In genomic region chr6:52232984-52233545, GRCm38 (mm10) we compare ENCODE assay signal across 16 mouse cellular contexts. TPM values are rescaled to one million over a fixed set of nuclear protein-coding genes. Genes with fewer than 3 reads are reported as not detected.
DNase-seq lines count a peak whose midpoint lies in the region; ATAC-seq and TF ChIP-seq lines count a peak whose summit lies in the region.
"Had no signal": no experiment of that assay in that cellular context is flagged by ENCODE, and none has a peak within 500 bp of the region (broad histone marks: within the 10 kb centered on the region; RNA-seq: fewer than 3 reads in every experiment).

No protein-coding gene starts in this region.

- no peak overlapping the region for H3K4me3 ChIP-seq in hindbrain, embryonic 11.5 days (ENCODE audit: low read depth, low read length)
- H3K4me3 ChIP-seq in hindbrain, embryonic 13.5 days = no peak overlapping the region
- H3K4me3 ChIP-seq in limb, embryonic 10.5 days = peak overlapping the region; percentile 90
- no peak overlapping the region for H3K4me3 ChIP-seq in layer of hippocampus, adult 2 months
- H3K4me3 ChIP-seq: left cerebral cortex, adult 2 months; liver, embryonic 15.5 days had no signal

- no peak overlapping the region for H3K9ac ChIP-seq in hindbrain, embryonic 11.5 days (ENCODE audit: low read depth, low read length)
- no peak overlapping the region for H3K9ac ChIP-seq in hindbrain, embryonic 13.5 days
- H3K9ac ChIP-seq: embryonic facial prominence, embryonic 13.5 days; heart, embryonic 15.5 days; liver, embryonic 15.5 days had no signal

- no peak for ATAC-seq in hindbrain, embryonic 11.5 days (ENCODE audit: low FRiP score)
- ATAC-seq in hindbrain, embryonic 13.5 days (ENCODE audit: low FRiP score) = no peak
- ATAC-seq in monocyte, adult 5-6 weeks (replicated peaks; ENCODE audit: insufficient number of reproducible peaks, low FRiP score, low TSS enrichment, poor library complexity, severe bottlenecking) = no peak

- TF ChIP-seq CTCF in layer of hippocampus, adult 2 months (conservative IDR thresholded peaks at IDR 0.05) = no peak

- no peak overlapping the region for H3K4me2 ChIP-seq in hindbrain, embryonic 11.5 days (replicated peaks; ENCODE audit: low read depth, low read length)
- no peak overlapping the region for H3K4me2 ChIP-seq in hindbrain, embryonic 13.5 days
- H3K4me2 ChIP-seq: embryonic facial prominence, embryonic 13.5 days; liver, embryonic 15.5 days had no signal

- DNase-seq in hindbrain, embryonic 11.5 days (ENCODE audit: low spot score) = peak; percentile 65
- peak; percentile 41 for DNase-seq in testis, postnatal 10 days (ENCODE audit: low spot score)
- DNase-seq in testis, postnatal 14 days (ENCODE audit: low spot score) = no peak
- DNase-seq in limb, embryonic 10.5 days (ENCODE audit: low spot score) = no peak
- DNase-seq in layer of hippocampus, adult 2 months (ENCODE audit: low spot score in 2 of 2) = no peak
- DNase-seq: cerebellum, adult 8-10 months had no signal

- no peak overlapping the region for H3K27ac ChIP-seq in hindbrain, embryonic 11.5 days (ENCODE audit: low read depth, low read length)
- no peak overlapping the region for H3K27ac ChIP-seq in hindbrain, embryonic 13.5 days
- H3K27ac ChIP-seq in limb, embryonic 10.5 days = peak overlapping the region; percentile 99
- no peak overlapping the region for H3K27ac ChIP-seq in layer of hippocampus, adult 2 months
- H3K27ac ChIP-seq: embryonic facial prominence, embryonic 13.5 days; heart, embryonic 15.5 days; left cerebral cortex, adult 2 months; liver, embryonic 15.5 days had no signal

- peaks cover 94% of the 10 kb centered on the region for H3K27me3 ChIP-seq in hindbrain, embryonic 11.5 days (ENCODE audit: control insufficient read depth, insufficient read depth, low read length)
- H3K27me3 ChIP-seq in hindbrain, embryonic 13.5 days = peaks cover 94% of the 10 kb centered on the region
- peaks cover 55% of the 10 kb centered on the region for H3K27me3 ChIP-seq in limb, embryonic 10.5 days (ENCODE audit: low read depth, poor library complexity, severe bottlenecking)
- H3K27me3 ChIP-seq: CH12.LX had no signal

- H3K9me3 ChIP-seq in hindbrain, embryonic 11.5 days (ENCODE audit: control insufficient read depth, low read length) = no peaks in the 10 kb centered on the region
- H3K9me3 ChIP-seq in hindbrain, embryonic 13.5 days = no peaks in the 10 kb centered on the region
- H3K9me3 ChIP-seq in limb, embryonic 10.5 days (replicated peaks) = no peaks in the 10 kb centered on the region
- H3K9me3 ChIP-seq: embryonic facial prominence, embryonic 13.5 days; heart, embryonic 15.5 days; liver, embryonic 15.5 days had no signal

- H3K4me1 ChIP-seq in hindbrain, embryonic 11.5 days (replicated peaks; ENCODE audit: control insufficient read depth, insufficient read depth, low read length) = 0 out of 2 replicates have a peak, but pooled peaks cover 3% of the 10 kb centered on the region
- no peaks in the 10 kb centered on the region for H3K4me1 ChIP-seq in hindbrain, embryonic 13.5 days (replicated peaks)
- peaks cover 32% of the 10 kb centered on the region for H3K4me1 ChIP-seq in limb, embryonic 10.5 days
- H3K4me1 ChIP-seq: liver, embryonic 15.5 days had no signal

- no peaks in the 10 kb centered on the region for H3K36me3 ChIP-seq in hindbrain, embryonic 11.5 days (ENCODE audit: control insufficient read depth, insufficient read depth, low read length)
- no peaks in the 10 kb centered on the region for H3K36me3 ChIP-seq in hindbrain, embryonic 13.5 days
- H3K36me3 ChIP-seq in limb, embryonic 10.5 days = peaks cover 76% of the 10 kb centered on the region
- H3K36me3 ChIP-seq: embryonic facial prominence, embryonic 13.5 days; heart, embryonic 15.5 days; liver, embryonic 15.5 days had no signal

- WGBS in hindbrain, embryonic 11.5 days = under 1% methylated on average over 23 of the region's 23 CpGs
- WGBS in hindbrain, embryonic 13.5 days = 1% methylated on average over 23 of the region's 23 CpGs
- WGBS in limb, embryonic 10.5 days = under 1% methylated on average over 23 of the region's 23 CpGs

RNA-seq across cellular contexts. Expression of gene Hoxa9, which starts 2.2 kb away (rescaled TPM):
- polyA plus RNA-seq in hindbrain, embryonic 11.5 days (2014; fragmentation: Nextera tagmentation; extraction: Ambion mirVana) = 0.25 and 1.1 TPM in 2 replicates
- 0.72 and 1.3 TPM in 2 replicates for polyA plus RNA-seq in hindbrain, embryonic 13.5 days (2015; fragmentation: Nextera tagmentation; extraction: Ambion mirVana)
- polyA plus RNA-seq in limb, embryonic 10.5 days (2016; fragmentation: Nextera tagmentation; extraction: Ambion mirVana) = 95.7 and 123 TPM in 2 replicates
- total RNA-seq in monocyte, adult 5-6 weeks (2017) = 0.29 TPM in 1 of 3 replicates, not detected in the others
- total RNA-seq in layer of hippocampus, adult 2 months (2021) = not detected
- total RNA-seq: left cerebral cortex, adult 2 months; neutrophil, adult 5-6 weeks had no signal
- polyA plus RNA-seq: embryonic facial prominence, embryonic 13.5 days had no signal

RNA-seq across cellular contexts. Expression of gene Hoxa10, which starts 7.6 kb away (rescaled TPM):
- not detected in 2 replicates for polyA plus RNA-seq in hindbrain, embryonic 11.5 days (2014; fragmentation: Nextera tagmentation; extraction: Ambion mirVana)
- polyA plus RNA-seq in hindbrain, embryonic 13.5 days (2015; fragmentation: Nextera tagmentation; extraction: Ambion mirVana) = 0.22 TPM in 1 of 2 replicates, not detected in the other
- polyA plus RNA-seq in limb, embryonic 10.5 days (2016; fragmentation: Nextera tagmentation; extraction: Ambion mirVana) = 175 and 195 TPM in 2 replicates
- 2.5 TPM in 1 of 3 replicates, not detected in the others for total RNA-seq in monocyte, adult 5-6 weeks (2017)
- total RNA-seq in layer of hippocampus, adult 2 months (2021) = not detected
- total RNA-seq: left cerebral cortex, adult 2 months; megakaryocyte-erythroid progenitor cell, adult 5-6 weeks; neutrophil, adult 5-6 weeks had no signal

RNA-seq across cellular contexts. Expression of gene Hoxa7, which starts 11.4 kb away (rescaled TPM):
- 0.34 and 1.9 TPM in 2 replicates for polyA plus RNA-seq in hindbrain, embryonic 11.5 days (2014; fragmentation: Nextera tagmentation; extraction: Ambion mirVana)
- polyA plus RNA-seq in hindbrain, embryonic 13.5 days (2015; fragmentation: Nextera tagmentation; extraction: Ambion mirVana) = 7.4 and 14.9 TPM in 2 replicates
- polyA plus RNA-seq in limb, embryonic 10.5 days (2016; fragmentation: Nextera tagmentation; extraction: Ambion mirVana) = 24.7 and 24.8 TPM in 2 replicates
- total RNA-seq in monocyte, adult 5-6 weeks (2017) = not detected in 3 replicates
- not detected for total RNA-seq in layer of hippocampus, adult 2 months (2021)
- total RNA-seq: left cerebral cortex, adult 2 months; neutrophil, adult 5-6 weeks had no signal
- polyA plus RNA-seq: embryonic facial prominence, embryonic 13.5 days had no signal

RNA-seq across cellular contexts. Expression of gene Hoxa11, which starts 12.5 kb away (rescaled TPM):
- not detected in 2 replicates for polyA plus RNA-seq in hindbrain, embryonic 11.5 days (2014; fragmentation: Nextera tagmentation; extraction: Ambion mirVana)
- polyA plus RNA-seq in hindbrain, embryonic 13.5 days (2015; fragmentation: Nextera tagmentation; extraction: Ambion mirVana) = not detected in 2 replicates
- 71.6 and 74.9 TPM in 2 replicates for polyA plus RNA-seq in limb, embryonic 10.5 days (2016; fragmentation: Nextera tagmentation; extraction: Ambion mirVana)
- total RNA-seq in monocyte, adult 5-6 weeks (2017) = not detected in 3 replicates
- not detected for total RNA-seq in layer of hippocampus, adult 2 months (2021)
- total RNA-seq: CH12.LX; left cerebral cortex, adult 2 months; megakaryocyte-erythroid progenitor cell, adult 5-6 weeks; neutrophil, adult 5-6 weeks had no signal
- polyA plus RNA-seq: embryonic facial prominence, embryonic 13.5 days; heart, embryonic 15.5 days; liver, embryonic 15.5 days; stomach, embryonic 16.5 days had no signal

RNA-seq across cellular contexts. Expression of gene Gm28308, which starts 19.9 kb away (rescaled TPM):
- polyA plus RNA-seq in hindbrain, embryonic 11.5 days (2014; fragmentation: Nextera tagmentation; extraction: Ambion mirVana) = not detected in 2 replicates
- polyA plus RNA-seq in hindbrain, embryonic 13.5 days (2015; fragmentation: Nextera tagmentation; extraction: Ambion mirVana) = not detected in 2 replicates
- polyA plus RNA-seq in limb, embryonic 10.5 days (2016; fragmentation: Nextera tagmentation; extraction: Ambion mirVana) = 0.79 and 1.2 TPM in 2 replicates
- total RNA-seq in monocyte, adult 5-6 weeks (2017) = 5.6 TPM in 1 of 3 replicates, not detected in the others
- not detected for total RNA-seq in layer of hippocampus, adult 2 months (2021)
- total RNA-seq: CH12.LX; left cerebral cortex, adult 2 months; megakaryocyte-erythroid progenitor cell, adult 5-6 weeks; neutrophil, adult 5-6 weeks had no signal
- polyA plus RNA-seq: embryonic facial prominence, embryonic 13.5 days; heart, embryonic 15.5 days; liver, embryonic 15.5 days; stomach, embryonic 16.5 days had no signal

Comparison
In these comparisons a context has a peak if more than half of its experiments do, and no peak if none do; other contexts are left out.
1. DNase-seq: peak in hindbrain, embryonic 11.5 days (single experiment) and testis, postnatal 10 days (single experiment); none in testis, postnatal 14 days (single experiment), limb, embryonic 10.5 days (single experiment) and layer of hippocampus, adult 2 months (0 of 2).
2. RNA of gene Hoxa9, which starts 2.2 kb away (polyA plus RNA-seq): 95.7 to 123 TPM in limb, embryonic 10.5 days; 0.72 to 1.3 TPM in hindbrain, embryonic 13.5 days and 0.25 to 1.1 TPM in hindbrain, embryonic 11.5 days; every median in the first group is over 10 times any median in the second.
3. RNA of gene Hoxa10, which starts 7.6 kb away (polyA plus RNA-seq): 175 to 195 TPM in limb, embryonic 10.5 days; 0.22 TPM in hindbrain, embryonic 13.5 days and not detected in hindbrain, embryonic 11.5 days; every median in the first group is over 100 times any median in the second.